Mouse (Mus musculus) limb, embryonic 13.5 days (tissue): ENCODE results near the gene Tubgcp5. TPM values are rescaled to one million over a fixed set of nuclear protein-coding genes. Genes with fewer than 3 reads are reported as not detected.
A peak's percentile ranks its signal among the peaks of the same experiment; 100 is the strongest.

Experiments
- ATAC-seq: fragments of 200-750 bp; cut with Nextera tagmentation; 2 replicates; pipeline ENCODE4 v1.8.0; 2017; ENCODE audit warnings: low read depth, moderate number of reproducible peaks, moderate TSS enrichment; ENCODE audit not compliant: low FRiP score
- H3K27ac ChIP-seq: fragments of 300-500 bp; sonication (generic); 2 replicates; pipeline ENCODE4 v1.5.1; 2015; ENCODE audit warnings: inconsistent platforms, mild to moderate bottlenecking, moderate library complexity
- H3K27me3 ChIP-seq: fragments of 300-500 bp; sonication (generic); 2 replicates; pipeline ENCODE4 v1.6.1; 2015; ENCODE audit warnings: mild to moderate bottlenecking, inconsistent platforms
- H3K36me3 ChIP-seq: fragments of 300-500 bp; sonication (generic); 2 replicates; pipeline ENCODE4 v1.6.1; 2015; ENCODE audit warnings: inconsistent platforms, mild to moderate bottlenecking, moderate library complexity
- H3K4me1 ChIP-seq: fragments of 300-500 bp; sonication (generic); 2 replicates; pipeline ENCODE4 v1.6.1; 2015; ENCODE audit warnings: inconsistent platforms
- H3K4me2 ChIP-seq: fragments of 300-500 bp; sonication (generic); replicated peaks from 2 replicates; pipeline ENCODE4 v1.6.1; 2015; ENCODE audit warnings: inconsistent platforms, mild to moderate bottlenecking, moderate library complexity
- H3K4me3 ChIP-seq: fragments of 300-500 bp; sonication (generic); 2 replicates; pipeline ENCODE4 v1.5.1; 2015; ENCODE audit warnings: moderate library complexity, mild to moderate bottlenecking, inconsistent platforms
- H3K9ac ChIP-seq: fragments of 300-500 bp; sonication (generic); 2 replicates; pipeline ENCODE4 v1.6.1; 2015; ENCODE audit warnings: mild to moderate bottlenecking, inconsistent platforms
- H3K9me3 ChIP-seq: fragments of 300-500 bp; sonication (generic); 2 replicates; pipeline ENCODE4 v1.6.1; 2016; ENCODE audit warnings: inconsistent platforms
- WGBS: fragments of 180-500 bp; shearing (Covaris S2); methylation state at CpG from one replicate; pipeline ENCODE4 v1.1.7; 2015; 5-methylcytosine and 5-hydroxymethylcytosine counted together
- polyA plus RNA-seq: library from polyadenylated mRNA; unstranded; fragments of >200 nt; fragmentation: Nextera tagmentation; extraction: Ambion mirVana; gene quantifications from 2 replicates; pipeline ENCODE4 v1.2.1, GENCODE M21; 2015

Tubgcp5 gene
- polyA plus RNA-seq, 1 experiment from 2014 or later: 44.8 TPM

DNA sequence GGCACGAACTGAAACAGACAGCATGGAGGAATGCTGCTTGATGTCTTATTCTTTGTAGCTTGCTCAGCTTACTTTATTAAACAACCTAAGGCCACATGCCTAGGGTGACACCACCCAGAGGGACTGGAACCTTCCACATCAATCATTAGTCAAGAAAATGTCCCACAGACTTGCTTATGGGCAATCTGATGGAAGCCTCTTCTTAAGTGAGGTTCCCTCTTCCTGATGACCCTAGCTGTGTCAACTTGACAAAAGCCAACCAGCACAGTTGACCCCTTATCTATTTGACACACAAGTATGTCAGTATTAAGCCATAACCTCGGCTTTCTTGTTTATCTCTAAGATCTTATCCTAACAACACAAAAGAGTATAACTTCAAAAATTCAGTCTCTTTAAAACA is 16.0 kb downstream of the Tubgcp5 start:
- H3K27ac ChIP-seq: no peak overlapping the region
- H3K4me1 ChIP-seq: no peaks in the 10 kb centered on the region
- H3K36me3 ChIP-seq: peaks cover 87% of the 10 kb centered on the region
- no peak for ATAC-seq
- no peaks in the 10 kb centered on the region for H3K27me3 ChIP-seq
- no peak overlapping the region for H3K9ac ChIP-seq
- 93% methylated on average over 2 of the region's 2 CpGs for WGBS
- no peak overlapping the region for H3K4me2 ChIP-seq
- H3K9me3 ChIP-seq: no peaks in the 10 kb centered on the region
- H3K4me3 ChIP-seq: no peak overlapping the region

- H3K36me3 ChIP-seq: peaks cover 90% of the 10 kb centered on the region
- no peaks in the 10 kb centered on the region for H3K9me3 ChIP-seq
- H3K27ac ChIP-seq: no peak overlapping the region
- H3K4me2 ChIP-seq: no peak overlapping the region
- H3K4me1 ChIP-seq: no peaks in the 10 kb centered on the region
- no peak for ATAC-seq
- no peaks in the 10 kb centered on the region for H3K27me3 ChIP-seq
- H3K9ac ChIP-seq: no peak overlapping the region
- WGBS: 81% methylated on average over 5 of the region's 5 CpGs
- no peak overlapping the region for H3K4me3 ChIP-seq
Observed at GRCm38 (mm10) chr7:55824468-55824867, 30.5 kb downstream of the Tubgcp5 start.

DNA sequence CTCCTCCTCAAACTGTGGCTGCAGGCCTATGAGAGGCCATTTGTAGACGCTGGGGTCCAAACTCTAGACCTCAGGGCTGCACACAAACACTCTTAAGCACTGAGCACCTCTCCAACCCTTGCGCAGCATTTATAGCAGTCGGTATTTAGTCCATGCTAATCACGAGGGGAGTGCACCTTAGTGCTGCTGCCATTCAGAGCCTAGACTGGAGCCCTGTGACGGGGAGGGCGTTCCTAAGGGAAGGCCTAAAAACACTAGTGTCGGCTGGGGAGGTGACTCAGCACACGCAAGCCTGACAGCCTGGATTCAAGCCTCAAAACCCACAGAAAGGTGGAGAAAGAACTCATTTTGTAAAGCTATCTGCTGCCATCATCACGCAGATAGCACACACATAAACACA is 33.6 kb downstream of the Tubgcp5 start:
- ATAC-seq: no peak
- Histone ChIP-seq H3K4me2 (no peak overlapping the region), H3K27ac (no peak overlapping the region), H3K4me3 (no peak overlapping the region), H3K9me3 (no peaks in the 10 kb centered on the region), H3K4me1 (no peaks in the 10 kb centered on the region), H3K9ac (no peak overlapping the region), H3K36me3 (peaks cover 81% of the 10 kb centered on the region), H3K27me3 (no peaks in the 10 kb centered on the region)
- 86% methylated on average over 9 of the region's 9 CpGs for WGBS

DNA sequence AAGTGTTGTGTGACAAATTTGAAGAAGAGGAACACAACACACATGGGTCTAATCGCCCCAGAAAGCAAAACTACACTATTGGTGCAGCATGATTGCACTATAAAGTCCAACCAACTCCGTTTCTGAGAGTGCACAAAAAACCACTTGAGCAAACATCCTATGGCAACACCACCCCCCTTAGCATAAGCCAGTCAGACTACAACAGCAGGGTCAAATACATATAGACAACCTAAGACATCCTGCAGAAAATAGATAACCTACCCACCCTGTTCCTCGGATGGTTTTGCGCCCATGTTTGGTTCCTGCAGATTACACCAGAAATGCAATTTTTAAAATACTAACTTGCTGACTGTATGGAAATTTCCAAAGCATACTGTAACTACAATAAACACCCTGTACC is 42.9 kb downstream of the Tubgcp5 start:
- WGBS: 82% methylated on average over 4 of the region's 4 CpGs
- no peak overlapping the region for H3K27ac ChIP-seq
- no peak overlapping the region for H3K4me3 ChIP-seq
- peaks cover 5% of the 10 kb centered on the region for H3K4me1 ChIP-seq
- H3K9me3 ChIP-seq: no peaks in the 10 kb centered on the region
- H3K4me2 ChIP-seq: no peak overlapping the region
- no peaks in the 10 kb centered on the region for H3K27me3 ChIP-seq
- H3K36me3 ChIP-seq: peaks cover 17% of the 10 kb centered on the region
- no peak for ATAC-seq
- H3K9ac ChIP-seq: no peak overlapping the region

GRCm38 (mm10) chr7:55841445-55841844 is 47.5 kb downstream of the Tubgcp5 start, which contains the start of gene Cyfip1:
Gene Cyfip1, plus strand, starts transcription at chr7:55841745.
- H3K27me3 ChIP-seq: no peaks in the 10 kb centered on the region
- peaks cover 16% of the 10 kb centered on the region for H3K4me1 ChIP-seq
- peak within 1 kb of the TSS; percentile 92 for H3K4me3 ChIP-seq
- peak within 1 kb of the TSS; percentile 79 for H3K4me2 ChIP-seq
- H3K36me3 ChIP-seq: no peaks in the 10 kb centered on the region; the same call in 1 of the 2 replicates
- WGBS: 48% methylated on average over 7 of the region's 7 CpGs
- H3K9me3 ChIP-seq: no peaks in the 10 kb centered on the region
- H3K9ac ChIP-seq: peak within 1 kb of the TSS; percentile 96
- no peak; the same call in 1 of the 2 replicates for ATAC-seq
- peak within 1 kb of the TSS; percentile 97 for H3K27ac ChIP-seq

DNA sequence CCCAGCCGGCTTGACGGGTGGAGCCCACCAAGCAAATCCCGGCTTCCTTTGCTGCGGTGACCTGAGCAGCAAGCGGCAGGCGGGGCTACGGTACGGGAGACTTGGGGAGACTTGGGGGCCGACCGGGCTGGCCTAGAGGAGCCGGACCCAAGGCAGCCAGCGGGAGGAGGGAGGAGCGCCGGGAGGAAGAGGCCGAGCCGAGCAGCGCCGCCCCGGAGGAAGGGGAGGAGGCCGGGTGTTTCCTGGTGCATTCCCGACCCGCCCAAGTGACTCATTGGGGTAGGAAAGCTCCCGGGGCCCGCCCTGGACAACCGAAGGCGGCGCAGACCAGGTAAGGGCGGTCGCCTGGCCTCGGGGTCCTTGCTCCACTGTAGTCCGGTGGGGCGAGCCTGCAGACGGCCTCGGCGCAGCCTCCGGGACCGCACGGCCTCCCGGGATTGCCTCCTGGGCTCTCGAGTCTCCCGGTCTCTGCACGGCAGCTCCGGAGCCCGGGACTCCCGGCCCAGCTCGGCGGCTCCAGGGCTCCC is 48.1 kb downstream of the Tubgcp5 start:
- WGBS: 0% methylated on average over 41 of the region's 47 CpGs
- H3K27me3 ChIP-seq: no peaks in the 10 kb centered on the region
- no peaks in the 10 kb centered on the region for H3K9me3 ChIP-seq
- H3K4me1 ChIP-seq: peaks cover 22% of the 10 kb centered on the region
- H3K27ac ChIP-seq: peak overlapping the region; percentile 97
- H3K4me3 ChIP-seq: peak overlapping the region; percentile 92
- H3K36me3 ChIP-seq: no peaks in the 10 kb centered on the region; the same call in 1 of the 2 replicates
- ATAC-seq: peak; percentile 97
- H3K4me2 ChIP-seq: peak overlapping the region; percentile 79
- peak overlapping the region; percentile 96 for H3K9ac ChIP-seq

GRCm38 (mm10) chr7:55842504-55843152 is 48.7 kb downstream of the Tubgcp5 start:
- Histone ChIP-seq H3K4me2 (peak overlapping the region; percentile 79), H3K27me3 (no peaks in the 10 kb centered on the region), H3K36me3 (no peaks in the 10 kb centered on the region; the same call in 1 of the 2 replicates), H3K4me3 (peak overlapping the region; percentile 92), H3K27ac (peak overlapping the region; percentile 97), H3K9ac (peak overlapping the region; percentile 96), H3K4me1 (peaks cover 25% of the 10 kb centered on the region), H3K9me3 (no peaks in the 10 kb centered on the region)
- peak; percentile 55; the same call in 1 of the 2 replicates for ATAC-seq
- under 1% methylated on average over 40 of the region's 40 CpGs for WGBS

DNA sequence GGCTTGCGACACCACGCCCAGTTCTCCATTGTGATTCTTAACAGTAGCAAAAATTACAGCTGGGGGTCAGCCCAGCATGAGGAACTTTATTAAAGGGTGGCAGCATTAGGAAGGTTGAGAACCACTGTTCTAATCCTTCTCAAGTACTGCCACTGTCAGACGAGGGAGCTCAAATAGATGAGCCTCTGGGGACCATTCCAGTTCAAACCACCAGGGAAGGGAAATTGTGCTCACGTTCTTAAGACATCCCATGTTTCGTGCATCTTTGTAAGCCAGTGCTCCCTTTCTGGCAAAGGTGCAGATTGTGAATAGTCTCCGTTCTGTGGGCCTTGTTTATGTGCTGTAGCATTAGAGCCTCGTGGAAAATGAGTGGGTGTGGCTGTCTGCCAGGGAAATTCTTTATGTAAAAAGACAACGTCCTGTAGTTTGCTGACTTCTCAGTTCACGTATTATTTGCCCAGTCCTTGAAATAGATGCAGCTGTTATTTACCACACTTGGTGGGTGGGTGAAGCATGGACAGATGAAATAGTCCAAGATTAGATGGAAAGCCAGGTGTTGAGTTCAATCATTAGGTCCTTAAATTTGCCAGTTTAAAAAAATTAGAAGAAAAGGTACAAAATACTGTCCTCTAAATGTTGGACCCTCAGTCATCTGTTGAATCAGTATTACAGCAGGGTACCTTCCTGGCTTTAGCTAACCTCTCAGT is 52.8 kb downstream of the Tubgcp5 start:
- Histone ChIP-seq H3K27ac (no peak overlapping the region), H3K27me3 (no peaks in the 10 kb centered on the region), H3K36me3 (no peaks in the 10 kb centered on the region; the same call in 1 of the 2 replicates), H3K9ac (no peak overlapping the region), H3K4me1 (peaks cover 49% of the 10 kb centered on the region), H3K4me3 (no peak overlapping the region), H3K4me2 (no peak overlapping the region), H3K9me3 (no peaks in the 10 kb centered on the region)
- 54% methylated on average over 9 of the region's 9 CpGs for WGBS
- no peak for ATAC-seq

DNA sequence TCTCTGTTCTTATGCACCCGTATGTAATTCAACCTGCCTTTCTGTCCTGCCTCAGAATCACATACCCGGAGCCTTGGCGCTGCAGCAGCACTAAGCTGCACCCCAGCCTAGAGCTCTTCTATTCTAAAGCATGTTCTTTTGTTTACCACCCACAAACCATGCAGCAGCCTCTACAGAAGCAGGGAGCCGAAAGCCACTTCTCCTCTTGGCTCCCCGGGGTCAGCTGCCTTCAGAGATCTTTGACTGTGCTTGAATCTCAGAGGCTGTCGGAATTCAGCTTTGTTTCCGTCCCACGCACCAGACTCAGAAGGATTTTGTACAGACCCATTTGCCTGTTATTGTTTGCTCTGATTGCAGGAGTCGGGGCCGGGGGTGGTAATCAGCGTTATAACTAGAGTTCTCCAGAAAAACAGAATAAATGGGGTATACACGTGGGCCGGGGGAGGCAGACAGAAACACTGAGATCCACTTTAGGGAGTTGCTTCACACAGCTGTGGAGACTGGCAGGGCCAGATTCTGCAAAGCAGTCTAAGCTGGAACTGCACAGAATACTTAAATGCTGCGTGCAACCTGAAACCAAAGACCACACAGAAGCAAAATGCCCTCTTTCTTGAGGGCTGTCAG is 56.1 kb downstream of the Tubgcp5 start:
- Histone ChIP-seq H3K4me2 (peak overlapping the region; percentile 28), H3K36me3 (no peaks in the 10 kb centered on the region), H3K4me1 (peaks cover 47% of the 10 kb centered on the region), H3K4me3 (no peak overlapping the region), H3K27me3 (no peaks in the 10 kb centered on the region), H3K9ac (peak overlapping the region; percentile 43; the same call in 1 of the 2 replicates), H3K9me3 (no peaks in the 10 kb centered on the region), H3K27ac (peak overlapping the region; percentile 80)
- ATAC-seq: peak; percentile 78
- 40% methylated on average over 14 of the region's 14 CpGs for WGBS

- no peak overlapping the region for H3K9ac ChIP-seq
- no peak overlapping the region for H3K4me3 ChIP-seq
- H3K27ac ChIP-seq: no peak overlapping the region
- H3K27me3 ChIP-seq: no peaks in the 10 kb centered on the region
- no peak for ATAC-seq
- peaks cover 51% of the 10 kb centered on the region for H3K4me1 ChIP-seq
- WGBS: 72% methylated on average over 3 of the region's 3 CpGs
- no peaks in the 10 kb centered on the region; the same call in 1 of the 2 replicates for H3K36me3 ChIP-seq
- no peak overlapping the region for H3K4me2 ChIP-seq
- H3K9me3 ChIP-seq: no peaks in the 10 kb centered on the region
Observed at GRCm38 (mm10) chr7:55852787-55853186, 58.8 kb downstream of the Tubgcp5 start.

- no peak for ATAC-seq
- H3K27me3 ChIP-seq: no peaks in the 10 kb centered on the region
- H3K4me3 ChIP-seq: no peak overlapping the region
- no peak overlapping the region for H3K9ac ChIP-seq
- H3K27ac ChIP-seq: no peak overlapping the region
- H3K9me3 ChIP-seq: no peaks in the 10 kb centered on the region
- peaks cover 31% of the 10 kb centered on the region for H3K4me1 ChIP-seq
- 87% methylated on average over 3 of the region's 3 CpGs for WGBS
- no peaks in the 10 kb centered on the region; the same call in 1 of the 2 replicates for H3K36me3 ChIP-seq
- H3K4me2 ChIP-seq: no peak overlapping the region
Observed at GRCm38 (mm10) chr7:55855597-55855996, 61.6 kb downstream of the Tubgcp5 start.

- 100% methylated on average over 4 of the region's 4 CpGs for WGBS
- no peak overlapping the region for H3K9ac ChIP-seq
- H3K4me1 ChIP-seq: peaks cover 23% of the 10 kb centered on the region
- no peaks in the 10 kb centered on the region; the same call in 1 of the 2 replicates for H3K36me3 ChIP-seq
- no peak overlapping the region for H3K4me3 ChIP-seq
- H3K27ac ChIP-seq: no peak overlapping the region
- H3K27me3 ChIP-seq: no peaks in the 10 kb centered on the region
- no peaks in the 10 kb centered on the region for H3K9me3 ChIP-seq
- H3K4me2 ChIP-seq: no peak overlapping the region
- ATAC-seq: no peak
Observed at GRCm38 (mm10) chr7:55856741-55857140, 62.8 kb downstream of the Tubgcp5 start.
